Mouse (Mus musculus): ENCODE measurements around the gene Bmp6. TPM values are rescaled to one million over a fixed set of nuclear protein-coding genes. Genes with fewer than 3 reads are reported as not detected.

Gene Bmp6
- total RNA-seq, 2 experiments from 2014 or later = 9.3 to 10.3 TPM

GRCm38 (mm10) chr13:38533461-38533860, 188.6 kb downstream of the Bmp6 start:
- DNase-seq = peak in 1 of 2 experiments; percentile 37
- intact Hi-C loops (cut with DNase I) = no loop called here

GRCm38 (mm10) chr13:38534016-38534415, 189.1 kb downstream of the Bmp6 start:
- no peak for DNase-seq
- intact Hi-C loops (cut with DNase I) = no loop called here

GRCm38 (mm10) chr13:38534731-38535130, 189.8 kb downstream of the Bmp6 start:
- DNase-seq = no peak
- intact Hi-C loops (cut with DNase I) = no loop called here

- no peak for DNase-seq
- intact Hi-C loops (cut with DNase I) = no loop called here
Observed at GRCm38 (mm10) chr13:38537521-38537920, 192.6 kb downstream of the Bmp6 start.

GRCm38 (mm10) chr13:38539192-38539900, 194.4 kb downstream of the Bmp6 start:
- no peak for DNase-seq
- intact Hi-C loops (cut with DNase I) = no loop called here

- DNase-seq = no peak
- intact Hi-C loops (cut with DNase I) = no loop called here
Observed at GRCm38 (mm10) chr13:38543455-38544125, 198.7 kb downstream of the Bmp6 start.

- intact Hi-C loops (cut with DNase I) = no loop called here
- DNase-seq = no peak
Observed at GRCm38 (mm10) chr13:38544769-38545445, 200.0 kb downstream of the Bmp6 start.

GRCm38 (mm10) chr13:38545460-38545859, 200.6 kb downstream of the Bmp6 start:
- intact Hi-C loops (cut with DNase I) = no loop called here
- peak in 1 of 2 experiments; percentile 43 for DNase-seq

- intact Hi-C loops (cut with DNase I) = no loop called here
- DNase-seq = no peak
Observed at GRCm38 (mm10) chr13:38546754-38547153, 201.8 kb downstream of the Bmp6 start.

GRCm38 (mm10) chr13:38547717-38548116, 202.8 kb downstream of the Bmp6 start:
- intact Hi-C loops (cut with DNase I) = no loop called here
- no peak for DNase-seq

- DNase-seq = no peak
- intact Hi-C loops (cut with DNase I) = no loop called here
Observed at GRCm38 (mm10) chr13:38548681-38549080, 203.8 kb downstream of the Bmp6 start.

Other genes starting within 250 kb of the Bmp6 start
- gene Dsp, start 193.8 kb upstream of the Bmp6 start, total RNA-seq (2021) = under 1 TPM in 1 of 2 experiments, not detected in 1; 0.87 TPM
- 1 to 10 TPM; 8.2 to 8.5 TPM for gene Snrnp48, start 140.2 kb upstream of the Bmp6 start, total RNA-seq (2021)
- 10 to 100 TPM; 24.4 to 26.8 TPM for gene Txndc5, start 183.7 kb downstream of the Bmp6 start, total RNA-seq (2021)

Measured in gastrocnemius, postnatal 36 days (tissue).